Mouse (Mus musculus) forebrain, embryonic 10.5 days (tissue): ENCODE data around the gene Cpox. TPM values are rescaled to one million over a fixed set of nuclear protein-coding genes. Genes with fewer than 3 reads are reported as not detected.

ENCODE experiments used
- DNase-seq: peaks from one replicate; pipeline ENCODE4 v3.0.0-alpha.2; 2017; ENCODE audit warnings: low spot score; ENCODE audit errors: extremely low spot score
- H3K27ac ChIP-seq: fragments of 300-500 bp; sonication (generic); 2 replicates; pipeline ENCODE4 v1.5.1; 2016; ENCODE audit warnings: mild to moderate bottlenecking
- H3K27me3 ChIP-seq: fragments of 300-500 bp; sonication (generic); 2 replicates; pipeline ENCODE4 v1.6.1; 2016; ENCODE audit warnings: mild to moderate bottlenecking; ENCODE audit not compliant: poor library complexity, severe bottlenecking
- H3K36me3 ChIP-seq: fragments of 300-500 bp; sonication (generic); replicated peaks from 2 replicates; pipeline ENCODE4 v1.6.1; 2016; ENCODE audit warnings: mild to moderate bottlenecking, moderate library complexity
- H3K4me1 ChIP-seq: fragments of 300-500 bp; sonication (generic); 2 replicates; pipeline ENCODE4 v1.6.1; 2016
- H3K4me3 ChIP-seq: fragments of 300-500 bp; sonication (generic); 2 replicates; pipeline ENCODE4 v1.5.1; 2016; ENCODE audit warnings: mild to moderate bottlenecking, moderate library complexity
- H3K9me3 ChIP-seq: fragments of 300-500 bp; sonication (generic); 2 replicates; pipeline ENCODE4 v1.6.1; 2016; ENCODE audit warnings: mild to moderate bottlenecking, moderate library complexity
- WGBS: fragments of 180-500 bp; shearing (Covaris S2); methylation state at CpG from one replicate; pipeline ENCODE4 v1.1.7; 2016; 5-methylcytosine and 5-hydroxymethylcytosine counted together
- polyA plus RNA-seq: library from polyadenylated mRNA; unstranded; fragments of >200 nt; fragmentation: Nextera tagmentation; extraction: Ambion mirVana; gene quantifications from 2 replicates; pipeline ENCODE4 v1.2.1, GENCODE M21; 2016

The Cpox gene
- polyA plus RNA-seq, 1 experiment from 2014 or later: 30.4 TPM

GRCm38 (mm10) chr16:58690322-58690732 is 20.2 kb downstream of the Cpox start:
- Histone ChIP-seq H3K4me1 (no peaks in the 10 kb centered on the region), H3K9me3 (no peaks in the 10 kb centered on the region), H3K4me3 (no peak overlapping the region), H3K36me3 (no peaks in the 10 kb centered on the region), H3K27ac (no peak overlapping the region), H3K27me3 (no peaks in the 10 kb centered on the region)
- WGBS: 92% methylated on average over 5 of the region's 5 CpGs
- DNase-seq: no peak

GRCm38 (mm10) chr16:58694091-58694490 is 24.0 kb downstream of the Cpox start:
- H3K27me3 ChIP-seq: no peaks in the 10 kb centered on the region
- WGBS: 86% methylated on average over 5 of the region's 5 CpGs
- H3K4me3 ChIP-seq: no peak overlapping the region

DNA sequence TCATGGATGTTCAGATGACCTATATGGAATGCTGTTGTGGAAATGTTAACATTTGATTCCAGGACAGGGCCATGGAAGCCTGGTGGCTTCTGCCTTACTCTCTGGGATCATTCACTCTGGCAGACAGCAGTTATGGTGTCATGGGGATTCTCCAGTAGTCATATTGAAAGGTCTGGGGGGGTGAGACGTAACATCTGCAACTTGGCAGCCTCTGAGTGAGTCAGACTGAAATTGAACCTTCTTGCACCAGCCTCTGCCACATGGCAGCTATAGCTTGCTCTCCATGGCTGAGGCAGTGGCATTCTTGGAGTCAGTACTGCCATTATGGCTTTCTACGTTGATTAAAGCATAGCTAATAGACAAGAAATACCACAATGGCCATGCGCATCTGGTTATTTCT is 26.7 kb downstream of the Cpox start:
- no peaks in the 10 kb centered on the region for H3K9me3 ChIP-seq
- H3K27ac ChIP-seq: no peak overlapping the region
- H3K4me3 ChIP-seq: no peak overlapping the region
- no peak for DNase-seq
- no peaks in the 10 kb centered on the region for H3K4me1 ChIP-seq
- H3K27me3 ChIP-seq: no peaks in the 10 kb centered on the region
- no peaks in the 10 kb centered on the region for H3K36me3 ChIP-seq
- WGBS: 95% methylated on average over 3 of the region's 3 CpGs

More at GRCm38 (mm10) chr16:58694091-58694490, 24.0 kb downstream of the Cpox start:
- Histone ChIP-seq H3K27ac (no peak overlapping the region), H3K36me3 (no peaks in the 10 kb centered on the region), H3K4me1 (no peaks in the 10 kb centered on the region), H3K9me3 (no peaks in the 10 kb centered on the region)
- DNase-seq: no peak

GRCm38 (mm10) chr16:58697261-58697660 is 27.2 kb downstream of the Cpox start:
- no peaks in the 10 kb centered on the region for H3K9me3 ChIP-seq

GRCm38 (mm10) chr16:58700174-58700573 is 30.1 kb downstream of the Cpox start:
- H3K27ac ChIP-seq: no peak overlapping the region
- no peaks in the 10 kb centered on the region for H3K9me3 ChIP-seq
- H3K4me3 ChIP-seq: no peak overlapping the region
- DNase-seq: no peak
- H3K4me1 ChIP-seq: peaks cover 7% of the 10 kb centered on the region; the same call in 1 of the 2 replicates
- no peaks in the 10 kb centered on the region for H3K36me3 ChIP-seq
- no peaks in the 10 kb centered on the region for H3K27me3 ChIP-seq
- WGBS: 83% methylated on average over 6 of the region's 6 CpGs

More at GRCm38 (mm10) chr16:58697261-58697660, 27.2 kb downstream of the Cpox start:
- Histone ChIP-seq H3K4me3 (no peak overlapping the region), H3K27me3 (no peaks in the 10 kb centered on the region), H3K27ac (no peak overlapping the region), H3K4me1 (no peaks in the 10 kb centered on the region), H3K36me3 (no peaks in the 10 kb centered on the region)
- WGBS: 96% methylated on average over 1 of the region's 1 CpGs
- DNase-seq: no peak

- H3K27ac ChIP-seq: no peak overlapping the region
- 87% methylated on average over 12 of the region's 12 CpGs for WGBS
- H3K27me3 ChIP-seq: no peaks in the 10 kb centered on the region
- H3K4me1 ChIP-seq: peaks cover 7% of the 10 kb centered on the region; the same call in 1 of the 2 replicates
- H3K9me3 ChIP-seq: no peaks in the 10 kb centered on the region
- H3K36me3 ChIP-seq: no peaks in the 10 kb centered on the region
- DNase-seq: no peak
- H3K4me3 ChIP-seq: no peak overlapping the region
Measured at GRCm38 (mm10) chr16:58700816-58701424, 30.8 kb downstream of the Cpox start.

DNA sequence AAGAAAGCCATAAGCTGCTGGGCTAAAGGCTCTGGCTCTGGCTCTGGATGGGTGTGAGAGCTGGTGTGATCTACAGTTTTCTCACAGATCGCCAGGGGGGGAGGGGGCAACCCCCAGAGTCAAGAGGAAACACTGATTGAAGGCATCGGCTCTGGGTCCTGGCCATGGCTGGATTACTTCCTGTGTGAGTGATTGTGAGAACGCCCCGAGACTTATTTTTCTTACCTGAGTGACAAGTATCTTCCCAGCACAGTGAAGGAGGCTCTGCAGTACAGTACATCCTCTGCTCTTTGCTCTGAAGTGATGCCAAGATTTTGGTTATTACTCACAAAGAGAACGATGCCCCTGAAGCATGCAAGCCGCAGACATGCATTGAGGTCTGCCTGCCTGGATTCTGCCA is 31.7 kb downstream of the Cpox start:
- DNase-seq: no peak
- Histone ChIP-seq H3K27me3 (no peaks in the 10 kb centered on the region), H3K9me3 (no peaks in the 10 kb centered on the region), H3K4me1 (peaks cover 7% of the 10 kb centered on the region; the same call in 1 of the 2 replicates), H3K36me3 (no peaks in the 10 kb centered on the region), H3K27ac (no peak overlapping the region), H3K4me3 (no peak overlapping the region)
- 79% methylated on average over 6 of the region's 6 CpGs for WGBS

DNA sequence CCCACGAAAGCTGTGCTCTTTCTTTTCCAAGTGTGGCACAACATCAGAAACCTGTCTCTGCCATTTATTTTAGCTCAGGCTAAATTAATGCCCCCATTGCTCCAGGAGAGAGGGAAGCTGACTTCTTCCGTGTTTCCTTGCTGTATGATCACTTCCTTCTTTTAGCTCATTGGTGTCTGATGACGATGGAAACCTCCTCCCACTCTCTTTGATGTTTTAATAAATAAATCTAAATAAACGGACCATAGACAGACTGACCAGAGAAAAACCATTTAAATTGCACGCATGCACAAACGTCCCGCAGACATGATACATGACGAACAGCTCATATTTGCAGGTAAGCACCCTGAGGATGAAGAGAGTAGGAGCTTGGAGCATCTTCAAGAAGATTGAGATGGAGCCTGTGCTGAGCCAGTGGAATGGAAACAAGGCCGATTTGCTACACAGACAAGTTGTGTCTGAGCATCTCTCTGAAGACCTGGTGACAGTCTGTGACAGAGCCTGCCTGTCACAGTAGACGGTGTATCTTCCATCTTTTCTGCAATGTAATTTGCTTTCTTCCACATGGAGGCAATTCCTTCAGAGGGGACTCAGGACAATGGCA is 32.3 kb downstream of the Cpox start:
- WGBS: 89% methylated on average over 10 of the region's 10 CpGs
- no peaks in the 10 kb centered on the region for H3K36me3 ChIP-seq

DNA sequence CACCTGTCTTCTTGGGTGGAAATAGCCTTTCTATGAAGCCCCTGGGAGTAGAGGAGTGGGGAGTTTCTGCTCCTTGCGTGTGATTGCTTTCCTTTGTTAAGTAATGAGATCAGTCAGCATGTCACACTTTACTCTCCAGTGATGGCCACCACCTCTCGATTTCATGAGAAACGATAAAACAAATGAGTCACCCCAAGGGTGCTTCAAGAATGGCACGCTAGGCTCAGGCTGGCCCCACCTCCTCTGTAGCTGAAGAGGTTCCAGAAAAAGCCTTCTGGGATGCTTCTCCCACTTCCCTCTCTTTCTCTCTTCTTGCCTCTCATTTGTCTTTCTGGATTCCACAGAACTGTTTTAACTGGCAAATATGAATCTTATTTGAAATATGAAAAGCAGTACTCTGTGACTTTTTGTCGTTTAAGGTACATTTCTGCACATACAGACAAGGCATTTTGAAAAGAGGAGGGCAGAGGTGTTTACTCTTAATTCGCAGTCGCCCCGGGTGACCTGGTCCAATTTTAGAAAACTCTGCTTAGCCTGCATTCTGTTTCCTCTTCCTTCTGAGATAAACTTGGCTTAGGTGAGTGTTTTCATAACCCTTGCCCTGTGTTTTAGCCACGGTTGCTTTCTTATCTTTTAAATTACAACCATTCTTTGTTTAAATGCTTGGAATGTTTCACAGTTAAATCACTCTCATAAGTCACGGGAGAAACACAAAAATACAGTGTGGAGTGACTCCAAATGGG is 33.5 kb downstream of the Cpox start:
- no peaks in the 10 kb centered on the region for H3K36me3 ChIP-seq
- no peak for DNase-seq
- WGBS: 54% methylated on average over 10 of the region's 10 CpGs
- no peak overlapping the region for H3K27ac ChIP-seq
- H3K27me3 ChIP-seq: no peaks in the 10 kb centered on the region
- no peaks in the 10 kb centered on the region for H3K9me3 ChIP-seq
- H3K4me1 ChIP-seq: peaks cover 8% of the 10 kb centered on the region; the same call in 1 of the 2 replicates
- H3K4me3 ChIP-seq: no peak overlapping the region

More for the DNA sequence above, 32.3 kb downstream of the Cpox start:
- no peak for DNase-seq
- no peak overlapping the region for H3K4me3 ChIP-seq
- H3K27me3 ChIP-seq: no peaks in the 10 kb centered on the region
- H3K27ac ChIP-seq: no peak overlapping the region
- H3K9me3 ChIP-seq: no peaks in the 10 kb centered on the region
- peaks cover 7% of the 10 kb centered on the region; the same call in 1 of the 2 replicates for H3K4me1 ChIP-seq

DNA sequence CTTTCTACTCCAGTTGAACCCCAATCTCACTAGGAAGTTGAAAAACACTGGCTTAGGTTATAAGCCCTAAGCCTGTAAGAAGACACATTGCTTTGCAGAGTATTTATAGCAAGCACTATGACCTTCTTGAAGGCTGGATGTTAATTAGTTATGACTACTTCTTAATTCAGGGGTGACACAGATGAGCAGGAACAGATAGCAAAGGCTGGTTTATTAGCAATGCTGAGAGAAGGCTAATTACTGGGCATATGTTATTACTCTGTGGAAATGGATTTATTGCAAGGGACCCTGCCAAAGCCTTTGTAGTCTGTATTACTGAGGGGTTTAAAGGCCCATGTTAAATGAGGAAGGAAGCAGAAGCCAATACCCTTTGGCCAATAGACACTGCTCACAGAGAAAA is 34.9 kb downstream of the Cpox start:
- no peaks in the 10 kb centered on the region for H3K36me3 ChIP-seq
- no peak overlapping the region for H3K27ac ChIP-seq
- no peak for DNase-seq
- no peaks in the 10 kb centered on the region for H3K27me3 ChIP-seq
- no peak overlapping the region for H3K4me3 ChIP-seq
- H3K9me3 ChIP-seq: no peaks in the 10 kb centered on the region
- H3K4me1 ChIP-seq: peaks cover 13% of the 10 kb centered on the region; the same call in 1 of the 2 replicates

DNA sequence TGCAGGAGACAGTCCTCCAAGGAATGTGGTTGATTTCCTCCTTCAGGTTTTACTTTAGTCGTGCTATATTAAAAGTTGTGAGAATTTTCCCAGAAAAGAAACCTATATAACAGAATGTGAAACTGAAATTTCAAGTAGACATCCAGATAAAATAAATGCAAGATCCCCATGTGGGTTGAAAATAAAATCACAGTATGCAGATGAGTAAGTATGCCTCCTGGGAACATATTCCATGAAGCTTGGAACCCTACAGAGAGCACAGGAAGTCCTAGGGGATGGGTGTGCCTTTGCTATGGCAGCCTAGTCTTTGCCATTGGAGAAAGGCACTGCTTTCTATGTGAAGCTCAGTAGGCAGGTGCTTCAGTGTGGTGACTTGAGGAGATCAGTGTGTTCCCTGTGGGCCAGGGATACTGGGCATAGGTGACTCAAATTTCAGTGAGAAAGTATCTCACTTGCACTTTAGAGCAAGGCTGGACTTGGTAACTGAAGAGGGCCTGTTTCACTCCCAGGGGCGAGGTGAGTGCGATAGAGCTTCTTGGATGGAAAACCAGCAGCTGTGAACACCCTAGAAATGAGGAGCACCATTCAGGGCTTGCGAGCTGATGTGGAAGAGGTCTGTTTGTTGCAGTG is 37.3 kb downstream of the Cpox start:
- 92% methylated on average over 4 of the region's 4 CpGs for WGBS
- DNase-seq: no peak

GRCm38 (mm10) chr16:58708601-58709475 is 38.7 kb downstream of the Cpox start:
- Histone ChIP-seq H3K27me3 (no peaks in the 10 kb centered on the region), H3K4me3 (no peak overlapping the region), H3K36me3 (no peaks in the 10 kb centered on the region), H3K27ac (no peak overlapping the region), H3K4me1 (peaks cover 8% of the 10 kb centered on the region; the same call in 1 of the 2 replicates), H3K9me3 (no peaks in the 10 kb centered on the region)
- 83% methylated on average over 3 of the region's 3 CpGs for WGBS
- DNase-seq: no peak

More for the DNA sequence above, 37.3 kb downstream of the Cpox start:
- H3K27ac ChIP-seq: no peak overlapping the region
- no peaks in the 10 kb centered on the region for H3K36me3 ChIP-seq
- no peaks in the 10 kb centered on the region for H3K27me3 ChIP-seq
- peaks cover 13% of the 10 kb centered on the region; the same call in 1 of the 2 replicates for H3K4me1 ChIP-seq
- no peaks in the 10 kb centered on the region for H3K9me3 ChIP-seq
- no peak overlapping the region for H3K4me3 ChIP-seq
